Mouse (Mus musculus) lung, embryonic 16.5 days (tissue): Measurements from ENCODE around the gene Apbb2. TPM values are rescaled to one million over a fixed set of nuclear protein-coding genes. Genes with fewer than 3 reads are reported as not detected.
"Not testable (repeated sequence)": the region's sequence is repeated elsewhere in the genome, so short reads cannot be mapped to it uniquely, and the experiment has no call there.

Experiments used
- ATAC-seq: fragments of 200-750 bp; cut with Nextera tagmentation; 2 replicates; pipeline ENCODE4 v1.8.0; 2017; ENCODE audit warnings: low read depth, mild to moderate bottlenecking, moderate library complexity
- H3K27ac ChIP-seq: fragments of 300-500 bp; sonication (generic); 2 replicates; pipeline ENCODE4 v1.5.1; 2014; ENCODE audit warnings: mild to moderate bottlenecking, control low read depth, low read length
- H3K27me3 ChIP-seq: fragments of 300-500 bp; sonication (generic); 2 replicates; pipeline ENCODE4 v1.6.1; 2014; ENCODE audit warnings: low read depth, low read length, mixed read lengths; ENCODE audit not compliant: control insufficient read depth, insufficient read depth
- H3K36me3 ChIP-seq: fragments of 300-500 bp; sonication (generic); 2 replicates; pipeline ENCODE4 v1.6.1; 2014; ENCODE audit warnings: low read length; ENCODE audit not compliant: control insufficient read depth, insufficient read depth
- H3K4me1 ChIP-seq: fragments of 300-500 bp; sonication (generic); replicated peaks from 2 replicates; pipeline ENCODE4 v1.6.1; 2014; ENCODE audit warnings: low read length, mixed read lengths; ENCODE audit not compliant: control insufficient read depth, insufficient read depth
- H3K4me2 ChIP-seq: fragments of 300-500 bp; sonication (generic); 2 replicates; pipeline ENCODE4 v1.6.1; 2014; ENCODE audit warnings: low read depth, low read length, control low read depth
- H3K4me3 ChIP-seq: fragments of 300-500 bp; sonication (generic); 2 replicates; pipeline ENCODE4 v1.5.1; 2014; ENCODE audit warnings: mild to moderate bottlenecking, low read length, control low read depth
- H3K9ac ChIP-seq: fragments of 300-500 bp; sonication (generic); 2 replicates; pipeline ENCODE4 v1.6.1; 2014; ENCODE audit warnings: low read length, control low read depth
- H3K9me3 ChIP-seq: fragments of 300-500 bp; sonication (generic); 2 replicates; pipeline ENCODE4 v1.6.1; 2016; ENCODE audit warnings: low read length; ENCODE audit not compliant: control insufficient read depth
- WGBS: fragments of 180-500 bp; shearing (Covaris S2); extraction: QIAGEN DNeasy Blood & Tissue Kit; methylation state at CpG from one replicate; pipeline ENCODE4 v1.1.7; 2014; 5-methylcytosine and 5-hydroxymethylcytosine counted together
- polyA plus RNA-seq: library from polyadenylated mRNA; unstranded; fragments of >200 nt; fragmentation: Nextera tagmentation; extraction: Ambion mirVana; gene quantifications from 2 replicates; pipeline ENCODE4 v1.2.1, GENCODE M21; 2015

Gene Apbb2
- polyA plus RNA-seq, 1 experiment from 2014 or later = 56.7 TPM

- Histone ChIP-seq H3K4me1 (no peaks in the 10 kb centered on the region), H3K9me3 (no peaks in the 10 kb centered on the region), H3K27me3 (no peaks in the 10 kb centered on the region), H3K4me3 (no peak overlapping the region), H3K36me3 (no peaks in the 10 kb centered on the region), H3K27ac (no peak overlapping the region), H3K4me2 (no peak overlapping the region), H3K9ac (no peak overlapping the region)
- no peak for ATAC-seq
- WGBS = 55% methylated on average over 3 of the region's 3 CpGs
These were observed 344.2 kb downstream of the Apbb2 start for GRCm38 (mm10) chr5:66274417-66274816.

- no peak overlapping the region for H3K27ac ChIP-seq
- no peak for ATAC-seq
- H3K27me3 ChIP-seq = no peaks in the 10 kb centered on the region
- no peaks in the 10 kb centered on the region for H3K36me3 ChIP-seq
- WGBS = 87% methylated on average over 2 of the region's 2 CpGs
- no peaks in the 10 kb centered on the region for H3K4me1 ChIP-seq
- no peak overlapping the region for H3K4me2 ChIP-seq
- H3K9ac ChIP-seq = no peak overlapping the region
- no peaks in the 10 kb centered on the region for H3K9me3 ChIP-seq
- H3K4me3 ChIP-seq = no peak overlapping the region
These were observed 347.4 kb downstream of the Apbb2 start for GRCm38 (mm10) chr5:66271141-66271540.

GRCm38 (mm10) chr5:66269616-66270015, 349.0 kb downstream of the Apbb2 start:
- H3K9ac ChIP-seq = no peak overlapping the region
- WGBS = 55% methylated on average over 7 of the region's 7 CpGs
- no peaks in the 10 kb centered on the region for H3K4me1 ChIP-seq
- H3K4me2 ChIP-seq = no peak overlapping the region
- no peak overlapping the region for H3K27ac ChIP-seq
- no peaks in the 10 kb centered on the region for H3K36me3 ChIP-seq
- H3K9me3 ChIP-seq = no peaks in the 10 kb centered on the region
- peak; percentile 34; the same call in 1 of the 2 replicates for ATAC-seq
- no peaks in the 10 kb centered on the region for H3K27me3 ChIP-seq
- H3K4me3 ChIP-seq = no peak overlapping the region

GRCm38 (mm10) chr5:66263398-66263797, 355.2 kb downstream of the Apbb2 start:
- no peak overlapping the region for H3K9ac ChIP-seq
- H3K4me1 ChIP-seq = no peaks in the 10 kb centered on the region
- ATAC-seq = no peak
- no peak overlapping the region for H3K4me2 ChIP-seq
- H3K27me3 ChIP-seq = no peaks in the 10 kb centered on the region
- 40% methylated on average over 4 of the region's 4 CpGs for WGBS
- H3K9me3 ChIP-seq = no peaks in the 10 kb centered on the region
- no peak overlapping the region for H3K27ac ChIP-seq
- no peak overlapping the region for H3K4me3 ChIP-seq
- H3K36me3 ChIP-seq = no peaks in the 10 kb centered on the region

GRCm38 (mm10) chr5:66262475-66262874, 356.1 kb downstream of the Apbb2 start:
- Histone ChIP-seq H3K27me3 (no peaks in the 10 kb centered on the region), H3K9ac (no peak overlapping the region), H3K9me3 (no peaks in the 10 kb centered on the region), H3K36me3 (no peaks in the 10 kb centered on the region), H3K4me2 (no peak overlapping the region), H3K27ac (no peak overlapping the region), H3K4me1 (no peaks in the 10 kb centered on the region), H3K4me3 (no peak overlapping the region)
- WGBS = 77% methylated on average over 2 of the region's 2 CpGs
- no peak for ATAC-seq

GRCm38 (mm10) chr5:66259756-66260448, 358.7 kb downstream of the Apbb2 start, which contains the start of gene Nsun7:
Nsun7 (plus strand) TSS chr5:66259897.
- Histone ChIP-seq H3K36me3 (no peaks in the 10 kb centered on the region), H3K4me1 (no peaks in the 10 kb centered on the region), H3K9me3 (no peaks in the 10 kb centered on the region), H3K27ac (peak within 1 kb of the TSS; percentile 78), H3K9ac (peak within 1 kb of the TSS; percentile 73), H3K4me2 (peak within 1 kb of the TSS; percentile 85), H3K4me3 (peak within 1 kb of the TSS; percentile 66), H3K27me3 (no peaks in the 10 kb centered on the region)
- WGBS = under 1% methylated on average over 44 of the region's 44 CpGs
- ATAC-seq = peak; percentile 96

GRCm38 (mm10) chr5:66259431-66259755, 359.2 kb downstream of the Apbb2 start:
- 5% methylated on average over 5 of the region's 5 CpGs for WGBS
- Histone ChIP-seq H3K4me3 (peak overlapping the region; percentile 66), H3K4me2 (peak overlapping the region; percentile 85), H3K9ac (peak overlapping the region; percentile 73)
- not testable (repeated sequence) for H3K36me3 ChIP-seq, H3K27ac ChIP-seq, H3K27me3 ChIP-seq, ATAC-seq, H3K9me3 ChIP-seq, H3K4me1 ChIP-seq

- Histone ChIP-seq H3K4me3 (no peak overlapping the region), H3K4me2 (no peak overlapping the region), H3K27me3 (no peaks in the 10 kb centered on the region), H3K36me3 (no peaks in the 10 kb centered on the region), H3K4me1 (no peaks in the 10 kb centered on the region), H3K9me3 (no peaks in the 10 kb centered on the region), H3K9ac (no peak overlapping the region), H3K27ac (no peak overlapping the region)
- 82% methylated on average over 2 of the region's 2 CpGs for whole genome bisulfite sequencing
- no peak for ATAC-seq
These were observed 359.6 kb downstream of the Apbb2 start for GRCm38 (mm10) chr5:66259000-66259399.

- Histone ChIP-seq H3K27ac (no peak overlapping the region), H3K4me1 (no peaks in the 10 kb centered on the region), H3K36me3 (no peaks in the 10 kb centered on the region), H3K27me3 (no peaks in the 10 kb centered on the region), H3K9me3 (no peaks in the 10 kb centered on the region), H3K4me3 (no peak overlapping the region), H3K9ac (no peak overlapping the region), H3K4me2 (no peak overlapping the region)
- WGBS = 82% methylated on average over 10 of the region's 10 CpGs
- no peak for ATAC-seq
These were observed 363.5 kb downstream of the Apbb2 start for GRCm38 (mm10) chr5:66255044-66255443.

GRCm38 (mm10) chr5:66253219-66253618, 365.4 kb downstream of the Apbb2 start:
- Histone ChIP-seq H3K9me3 (no peaks in the 10 kb centered on the region), H3K27me3 (no peaks in the 10 kb centered on the region), H3K4me1 (no peaks in the 10 kb centered on the region), H3K4me2 (no peak overlapping the region), H3K36me3 (no peaks in the 10 kb centered on the region), H3K27ac (no peak overlapping the region), H3K9ac (no peak overlapping the region), H3K4me3 (no peak overlapping the region)
- no peak for ATAC-seq
- 70% methylated on average over 5 of the region's 5 CpGs for WGBS
